Mouse (Mus musculus): ENCODE results near the gene Gm6205.
"Not testable (repeated sequence)": the region's sequence is repeated elsewhere in the genome, so short reads cannot be mapped to it uniquely, and the experiment has no call there.

Gene Gm6205

DNA sequence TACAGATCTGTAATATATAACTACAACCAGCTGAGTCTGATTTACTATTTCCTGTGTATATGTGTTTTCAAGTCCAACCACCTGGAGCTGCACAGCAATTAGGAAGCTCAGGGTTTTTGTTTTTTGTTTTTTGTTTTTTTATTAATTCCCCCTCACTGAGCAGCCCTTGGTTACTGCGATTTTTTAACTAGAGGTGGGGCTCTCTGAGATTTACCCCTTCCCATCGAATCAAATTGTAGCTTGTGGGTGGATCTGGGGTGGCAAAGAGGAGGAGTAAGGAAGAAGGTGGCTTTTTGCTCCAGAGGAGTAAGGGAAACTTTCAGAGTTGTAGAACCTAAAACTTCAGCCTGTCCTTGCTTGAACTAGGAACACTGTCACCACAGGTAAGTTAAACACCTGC is at the start of gene Gm6205:
TSS of gene Gm6205 (plus strand) at position 301 of the 400 bp plus-strand sequence.
- not testable (repeated sequence) for DNase-seq (ENCODE audit: low spot score in 2 of 2)

- DNase-seq (ENCODE audit: low spot score in 2 of 2): not testable (repeated sequence)
Observed at GRCm38 (mm10) chr5:94616242-94616641, 31.9 kb upstream of the Gm6205 start, which contains the start of gene Gm3147. Gene Gm3147, minus strand, starts transcription at chr5:94616342.

- DNase-seq (ENCODE audit: low spot score in 2 of 2): not testable (repeated sequence)
Observed at GRCm38 (mm10) chr5:94623679-94624078, 24.5 kb upstream of the Gm6205 start, which contains the start of gene Gm6509. Gene Gm6509, plus strand, starts transcription at chr5:94623979.
